Mouse (Mus musculus): ENCODE data around the gene Dner.

The Dner gene

GRCm38 (mm10) chr1:84417761-84418238, 278.2 kb downstream of the Dner start:
- no peak for TF ChIP-seq GATA4 (IDR thresholded peaks at IDR 0.05; ENCODE audit: insufficient replicate concordance, low read length)

- TF ChIP-seq GATA4 (IDR thresholded peaks at IDR 0.05; ENCODE audit: insufficient replicate concordance, low read length), result no peak
Measured at GRCm38 (mm10) chr1:84417276-84417675, 278.7 kb downstream of the Dner start.

- TF ChIP-seq GATA4 (IDR thresholded peaks at IDR 0.05; ENCODE audit: insufficient replicate concordance, low read length), result no peak
Measured at GRCm38 (mm10) chr1:84414464-84414863, 281.6 kb downstream of the Dner start.

DNA sequence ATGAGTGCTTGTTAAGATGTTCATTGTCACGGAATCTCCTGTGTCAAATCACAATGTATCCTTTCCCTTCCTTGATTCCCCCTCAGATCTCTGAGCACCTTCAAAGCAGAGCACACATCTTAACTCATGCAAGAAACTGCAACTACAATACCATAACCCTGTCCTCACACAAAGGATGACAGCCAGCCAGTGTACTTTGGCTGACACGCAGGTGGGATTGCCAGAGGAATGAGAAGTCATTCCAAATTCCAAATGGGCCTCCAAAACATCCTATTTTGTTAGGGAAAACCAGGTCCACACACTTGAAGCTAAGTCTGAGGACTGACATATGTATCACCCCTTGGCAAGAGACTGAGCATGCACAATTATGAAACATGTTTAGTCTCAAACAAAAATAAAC, 286.5 kb downstream of the Dner start:
- no peak for TF ChIP-seq GATA4 (IDR thresholded peaks at IDR 0.05; ENCODE audit: insufficient replicate concordance, low read length)

- no peak for TF ChIP-seq GATA4 (IDR thresholded peaks at IDR 0.05; ENCODE audit: insufficient replicate concordance, low read length)
Measured at GRCm38 (mm10) chr1:84408873-84409272, 287.1 kb downstream of the Dner start.

DNA sequence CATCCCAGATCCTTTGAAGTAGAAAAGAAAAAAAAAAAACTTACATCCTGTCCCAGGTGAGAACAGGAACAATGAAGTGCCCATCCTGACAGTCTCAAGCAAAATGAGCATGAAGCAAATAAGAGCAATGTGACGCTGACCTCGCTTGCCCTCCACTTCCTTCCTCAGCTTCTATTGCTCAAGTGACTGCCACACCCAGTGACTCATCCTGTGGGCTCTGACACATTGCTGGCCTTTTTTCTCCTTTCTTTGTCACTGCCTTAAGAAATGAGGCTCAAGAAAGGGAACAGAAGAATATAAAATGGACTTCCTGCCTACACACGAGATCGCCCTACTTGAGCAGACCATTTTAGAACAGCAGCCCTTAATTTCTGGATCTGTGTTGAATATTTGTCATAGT, 289.1 kb downstream of the Dner start:
- no peak for TF ChIP-seq GATA4 (IDR thresholded peaks at IDR 0.05; ENCODE audit: insufficient replicate concordance, low read length)

- TF ChIP-seq GATA4 (IDR thresholded peaks at IDR 0.05; ENCODE audit: insufficient replicate concordance, low read length), result no peak
Measured at GRCm38 (mm10) chr1:84405551-84406290, 290.3 kb downstream of the Dner start.

GRCm38 (mm10) chr1:84404880-84405279, 291.1 kb downstream of the Dner start:
- TF ChIP-seq GATA4 (IDR thresholded peaks at IDR 0.05; ENCODE audit: insufficient replicate concordance, low read length), result no peak; the same call in 1 of the 2 replicates

DNA sequence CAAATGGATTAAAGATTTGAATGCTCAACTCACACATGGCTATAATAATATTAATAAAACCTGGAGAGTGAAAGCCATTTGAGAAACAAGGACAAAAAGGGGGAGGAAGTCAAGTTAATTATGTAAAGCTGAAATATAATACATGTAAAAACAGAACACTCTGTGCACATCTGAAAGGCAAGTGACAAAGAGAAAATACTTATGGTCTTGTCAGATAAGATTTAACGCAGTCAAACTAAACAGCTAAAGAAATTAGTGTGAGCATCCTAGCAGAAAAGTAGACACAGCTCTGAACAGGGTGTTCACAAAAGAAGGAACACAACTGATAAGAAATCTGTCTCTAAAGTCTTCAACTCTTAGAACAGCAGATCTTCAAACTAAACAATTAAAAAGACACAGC, 293.9 kb downstream of the Dner start:
- TF ChIP-seq GATA4 (IDR thresholded peaks at IDR 0.05; ENCODE audit: insufficient replicate concordance, low read length), result no peak

DNA sequence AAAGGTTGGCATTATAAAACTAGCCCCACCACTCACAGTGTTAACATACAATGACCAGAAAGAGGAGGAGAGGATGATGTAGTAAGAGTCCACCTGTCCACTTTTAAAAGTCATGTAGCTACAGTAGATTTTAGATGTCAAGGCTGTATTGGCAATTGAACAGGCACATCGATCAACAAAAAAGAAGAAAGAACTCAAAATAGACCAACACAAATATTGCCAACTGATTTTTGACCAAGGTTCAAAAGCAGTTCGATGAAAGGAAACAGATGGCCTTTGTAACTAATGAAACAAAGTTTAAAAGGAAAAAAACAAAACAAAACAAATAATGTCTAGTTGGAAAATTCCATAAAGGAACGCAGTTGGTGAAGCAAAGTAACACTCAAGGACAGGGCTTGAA, 296.4 kb downstream of the Dner start:
- TF ChIP-seq GATA4 (IDR thresholded peaks at IDR 0.05; ENCODE audit: insufficient replicate concordance, low read length), result no peak

DNA sequence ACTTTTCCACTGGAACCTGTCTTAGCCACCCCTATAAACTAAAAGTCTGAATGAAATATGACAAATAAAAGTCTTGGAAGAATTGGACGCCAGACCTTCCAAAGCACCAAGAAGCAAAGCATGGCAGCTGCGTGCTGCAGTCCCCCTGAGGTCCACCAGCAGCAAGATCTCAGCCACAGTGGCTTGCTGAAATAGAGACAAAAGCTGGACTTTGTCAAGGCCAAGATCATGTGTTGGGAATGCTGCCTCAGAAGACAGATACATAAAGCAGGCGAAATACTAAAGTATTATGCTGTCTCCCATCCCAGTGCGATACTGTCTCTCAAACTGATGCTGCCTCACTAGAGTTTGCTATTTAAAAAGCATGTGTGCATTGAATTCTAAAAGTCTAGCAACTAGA, 296.9 kb downstream of the Dner start:
- TF ChIP-seq GATA4 (IDR thresholded peaks at IDR 0.05; ENCODE audit: insufficient replicate concordance, low read length), result no peak

GRCm38 (mm10) chr1:84396787-84397186, 299.2 kb downstream of the Dner start:
- TF ChIP-seq GATA4 (IDR thresholded peaks at IDR 0.05; ENCODE audit: insufficient replicate concordance, low read length), result no peak

- no peak for TF ChIP-seq GATA4 (IDR thresholded peaks at IDR 0.05; ENCODE audit: insufficient replicate concordance, low read length)
Measured at GRCm38 (mm10) chr1:84395928-84396327, 300.1 kb downstream of the Dner start.

DNA sequence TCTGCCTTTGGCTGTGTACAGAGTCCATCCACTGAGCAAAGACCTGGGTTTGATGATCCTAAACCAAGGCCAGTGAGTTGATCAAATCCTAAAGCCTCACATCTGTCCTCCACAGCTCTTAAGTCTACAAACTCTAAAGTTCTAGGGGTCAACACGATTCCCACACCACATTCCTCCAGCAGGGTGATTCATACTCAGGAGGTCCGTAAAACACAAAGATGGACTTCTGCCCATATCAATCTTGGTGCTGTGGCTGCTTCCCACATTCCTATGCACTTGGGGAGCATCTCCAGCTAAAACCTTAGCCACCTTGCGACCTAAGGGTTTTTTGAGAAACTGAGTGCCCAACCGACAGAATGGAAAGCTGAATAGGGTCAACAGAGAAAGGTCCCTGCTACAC, 305.1 kb downstream of the Dner start:
- no peak for TF ChIP-seq GATA4 (IDR thresholded peaks at IDR 0.05; ENCODE audit: insufficient replicate concordance, low read length)

GRCm38 (mm10) chr1:84387616-84388015, 308.4 kb downstream of the Dner start:
- TF ChIP-seq GATA4 (IDR thresholded peaks at IDR 0.05; ENCODE audit: insufficient replicate concordance, low read length), result no peak

DNA sequence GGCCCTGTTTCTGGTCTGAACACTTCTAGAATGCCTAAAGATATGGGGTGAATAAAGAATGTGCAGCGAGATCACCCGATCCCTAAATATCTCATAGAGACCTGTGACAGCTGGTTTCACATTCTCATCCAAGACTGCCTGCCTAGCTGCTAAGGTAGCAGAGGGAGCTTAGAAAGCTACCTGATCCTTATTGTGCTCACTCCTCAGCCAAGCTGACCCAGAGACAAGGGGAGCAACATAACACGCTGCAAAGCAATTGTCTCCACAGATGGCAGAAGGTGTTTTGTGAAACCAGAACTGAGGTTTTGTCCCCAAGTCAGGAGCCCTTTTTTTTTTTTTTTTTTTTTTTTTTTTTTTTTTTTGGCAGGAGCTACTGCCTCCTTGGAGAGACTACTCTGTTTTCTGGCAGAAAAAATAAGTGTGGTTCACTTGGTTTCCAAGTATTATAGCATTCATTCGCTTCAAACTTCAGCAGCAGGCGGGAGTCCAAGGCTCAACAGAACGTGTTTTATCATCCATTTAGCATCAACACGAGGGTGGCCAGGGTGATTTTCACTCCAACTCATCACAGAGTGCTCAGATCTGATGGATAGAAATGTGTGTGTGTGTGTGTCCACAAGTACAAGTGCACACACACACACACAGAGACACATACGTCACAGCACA, 309.4 kb downstream of the Dner start:
- no peak for TF ChIP-seq GATA4 (IDR thresholded peaks at IDR 0.05; ENCODE audit: insufficient replicate concordance, low read length)
